In genomic region chr8:11592296-11592695, GRCm38 (mm10) we compare ENCODE assay signal across 12 mouse cellular contexts. TPM values are rescaled to one million over a fixed set of nuclear protein-coding genes. Genes with fewer than 3 reads are reported as not detected.
DNase-seq lines count a peak whose midpoint lies in the region; ATAC-seq lines count a peak whose summit lies in the region.
"Had no signal": no experiment of that assay in that cellular context is flagged by ENCODE, and none has a peak within 500 bp of the region (broad histone marks: within the 10 kb centered on the region; RNA-seq: fewer than 3 reads in every experiment).

No protein-coding gene starts in this region.

- H3K36me3 ChIP-seq in forebrain, embryonic 13.5 days (ENCODE audit: poor library complexity, severe bottlenecking): no peaks in the 10 kb centered on the region
- H3K36me3 ChIP-seq: kidney, embryonic 15.5 days; neural tube, embryonic 15.5 days had no signal

- DNase-seq in CD4-positive, CD25-positive, alpha-beta regulatory T cell, adult 2 months (ENCODE audit: low read depth, low spot score): peak; percentile 14
- peak; percentile 10 for DNase-seq in urinary bladder, adult 2 months (ENCODE audit: low spot score)
- DNase-seq in urinary bladder, adult 18-20 months (ENCODE audit: low spot score in 2 of 2): no peak
- DNase-seq in liver: peak; percentile 44
- peak; percentile 40 for DNase-seq in thymus, postnatal 4 days
- DNase-seq in frontal cortex, postnatal 10 days (ENCODE audit: low spot score in 2 of 2): no peak
- DNase-seq: gastrocnemius, postnatal 10 days had no signal

- no peak overlapping the region for H3K9ac ChIP-seq in forebrain, embryonic 13.5 days
- H3K9ac ChIP-seq: kidney, embryonic 15.5 days; neural tube, embryonic 15.5 days had no signal

- ATAC-seq in CD4-positive, CD25-positive, alpha-beta regulatory T cell, adult 4 months: no peak
- no peak for ATAC-seq in forebrain, embryonic 13.5 days

- H3K27ac ChIP-seq in forebrain, embryonic 13.5 days: no peak overlapping the region
- H3K27ac ChIP-seq: kidney, embryonic 15.5 days; macrophage; neural tube, embryonic 15.5 days had no signal

- H3K4me2 ChIP-seq in forebrain, embryonic 13.5 days: no peak overlapping the region
- H3K4me2 ChIP-seq: kidney, embryonic 15.5 days; neural tube, embryonic 15.5 days had no signal

- H3K9me3 ChIP-seq in forebrain, embryonic 13.5 days (replicated peaks): no peaks in the 10 kb centered on the region
- H3K9me3 ChIP-seq: kidney, embryonic 15.5 days; neural tube, embryonic 15.5 days had no signal

- H3K4me1 ChIP-seq in forebrain, embryonic 13.5 days: no peaks in the 10 kb centered on the region
- H3K4me1 ChIP-seq: neural tube, embryonic 15.5 days had no signal

- 49% methylated on average over 13 of the region's 13 CpGs for WGBS in forebrain, embryonic 13.5 days

- H3K4me3 ChIP-seq in forebrain, embryonic 13.5 days: no peak overlapping the region
- H3K4me3 ChIP-seq: kidney, embryonic 15.5 days; neural tube, embryonic 15.5 days had no signal

- no peaks in the 10 kb centered on the region for H3K27me3 ChIP-seq in forebrain, embryonic 13.5 days
- H3K27me3 ChIP-seq: kidney, embryonic 15.5 days; neural tube, embryonic 15.5 days had no signal

RNA-seq across cellular contexts. Expression of gene Ing1, which starts 36.9 kb away (rescaled TPM):
- polyA plus RNA-seq in CD4-positive, CD25-positive, alpha-beta regulatory T cell, adult 4 months (2017; shearing (Covaris generic)): 10 to 100 TPM; 68.4 to 71.0 TPM
- polyA plus RNA-seq in urinary bladder, adult 2 months (2012; rRNA removed): 41.4 and 47.0 TPM in 2 replicates
- 43.5 and 47.3 TPM in 2 replicates for polyA plus RNA-seq in forebrain, embryonic 13.5 days (2015; fragmentation: Nextera tagmentation; extraction: Ambion mirVana)

RNA-seq across cellular contexts. Expression of gene Cars2, which starts 41.7 kb away (rescaled TPM):
- 10 to 100 TPM; 11.8 to 14.4 TPM for polyA plus RNA-seq in CD4-positive, CD25-positive, alpha-beta regulatory T cell, adult 4 months (2017; shearing (Covaris generic))
- polyA plus RNA-seq in urinary bladder, adult 2 months (2012; rRNA removed): 38.5 and 42.4 TPM in 2 replicates
- polyA plus RNA-seq in forebrain, embryonic 13.5 days (2015; fragmentation: Nextera tagmentation; extraction: Ambion mirVana): 22.6 and 23.9 TPM in 2 replicates

RNA-seq across cellular contexts. Expression of gene Ankrd10, which starts 43.3 kb away (rescaled TPM):
- 10 to 100 TPM; 71.3 to 83.5 TPM for polyA plus RNA-seq in CD4-positive, CD25-positive, alpha-beta regulatory T cell, adult 4 months (2017; shearing (Covaris generic))
- polyA plus RNA-seq in urinary bladder, adult 2 months (2012; rRNA removed): 80.5 and 95.6 TPM in 2 replicates
- 113 and 117 TPM in 2 replicates for polyA plus RNA-seq in forebrain, embryonic 13.5 days (2015; fragmentation: Nextera tagmentation; extraction: Ambion mirVana)

Comparison
In these comparisons a context has a peak if more than half of its experiments do, and no peak if none do; other contexts are left out.
1. DNase-seq: peak in CD4-positive, CD25-positive, alpha-beta regulatory T cell, adult 2 months (single experiment), urinary bladder, adult 2 months (single experiment), liver (single experiment) and thymus, postnatal 4 days (single experiment); none in urinary bladder, adult 18-20 months (0 of 2) and frontal cortex, postnatal 10 days (0 of 2).